Mouse (Mus musculus) bone marrow, adult 2 months (tissue): ENCODE results near the gene Aadac. TPM values are rescaled to one million over a fixed set of nuclear protein-coding genes. Genes with fewer than 3 reads are reported as not detected.

Experiments
- H3K27ac ChIP-seq: fragments of 200-500 bp; 2 replicates; pipeline ENCODE4 v1.5.1; 2012; ENCODE audit warnings: low read depth, mild to moderate bottlenecking, control low read depth, inconsistent platforms, low read length; ENCODE audit not compliant: control insufficient read depth, poor library complexity, insufficient read depth
- H3K4me1 ChIP-seq: fragments of 200-500 bp; 2 replicates; pipeline ENCODE4 v1.6.1; 2011; ENCODE audit warnings: low read length; ENCODE audit not compliant: control insufficient read depth, insufficient read depth
- H3K4me3 ChIP-seq: fragments of 200-500 bp; replicated peaks from 2 replicates; pipeline ENCODE3; 2011; ENCODE audit warnings: mild to moderate bottlenecking, low read depth, low read length, control low read depth; ENCODE audit not compliant: control insufficient read depth
- CTCF ChIP-seq: fragments of 200-500 bp; IDR thresholded peaks from 2 replicates; pipeline ENCODE4 v1.5.1; 2011; ENCODE audit warnings: low read length, control low read depth; ENCODE audit not compliant: control insufficient read depth, insufficient read depth
- POLR2A ChIP-seq: fragments of 200-500 bp; IDR thresholded peaks from 2 replicates; pipeline ENCODE4 v1.6.1; 2011; ENCODE audit warnings: low read depth, mild to moderate bottlenecking, control low read depth, low read length, borderline replicate concordance; ENCODE audit not compliant: control insufficient read depth
- WGBS: fragments of 180-500 bp; shearing (Covaris S2); methylation state at CpG from one replicate; pipeline ENCODE4 v1.1.7; 2018; 5-methylcytosine and 5-hydroxymethylcytosine counted together
- polyA plus RNA-seq: library from polyadenylated mRNA; stranded (reverse); fragments of >200 nt; gene quantifications from 2 replicates; pipeline ENCODE4 v1.2.4, GENCODE M21; 2011; ENCODE audit warnings: low replicate concordance; ENCODE audit not compliant: missing spikeins, insufficient read depth, insufficient read length

Aadac gene
- polyA plus RNA-seq, 1 experiment, result 4.5 TPM

DNA sequence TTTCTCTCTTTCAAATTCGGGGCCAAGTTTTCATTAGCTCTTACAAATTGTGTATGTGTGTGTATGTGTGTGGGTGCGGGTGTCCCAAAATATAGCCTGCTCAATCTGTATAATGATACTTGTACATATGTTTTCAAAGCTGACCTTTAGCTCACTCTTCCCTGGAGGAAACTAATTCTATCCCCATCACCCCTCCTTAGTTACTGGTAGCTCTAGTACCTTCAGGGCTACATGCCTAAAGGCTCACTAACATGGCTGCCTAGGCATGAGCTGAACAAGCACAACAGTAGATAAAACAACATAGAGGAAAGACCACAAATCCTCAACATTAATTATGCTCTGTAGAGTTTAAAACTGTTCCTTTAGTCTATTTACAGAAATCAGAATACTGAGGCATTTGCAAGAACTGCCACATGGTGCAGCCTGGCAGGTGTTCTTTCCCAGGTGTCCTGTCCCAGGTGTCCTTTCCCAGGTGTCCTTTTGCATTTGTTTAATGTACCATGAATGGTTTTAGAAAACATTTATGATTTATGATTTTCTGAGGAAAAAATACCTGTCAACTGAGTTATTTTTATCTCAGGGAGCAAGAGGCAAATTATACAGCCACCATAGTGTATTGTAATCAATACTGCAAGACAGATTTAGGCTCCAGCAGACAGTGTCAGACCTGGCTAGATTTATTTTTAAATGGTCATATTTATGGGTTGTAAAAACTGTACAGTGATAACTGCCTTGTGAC lies 31.7 kb downstream of the Aadac start:
- TF ChIP-seq CTCF (no peak), POLR2A (no peak)
- WGBS, result 86% methylated on average over 2 of the region's 2 CpGs

DNA sequence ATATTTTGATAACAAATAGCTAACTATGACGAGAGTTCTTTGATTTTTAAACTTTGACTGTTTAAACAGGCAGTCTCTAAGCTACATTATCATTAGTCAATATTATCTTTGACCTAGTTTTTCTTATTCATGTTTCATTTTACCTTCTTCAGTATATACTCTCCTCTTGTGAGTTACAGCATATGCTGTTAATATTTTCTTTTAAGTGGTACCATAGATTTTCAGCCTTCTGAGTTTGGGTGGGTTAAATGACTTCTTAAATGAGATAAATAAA lies 32.2 kb downstream of the Aadac start:
- no peak overlapping the region for H3K27ac ChIP-seq
- WGBS, result 60% methylated on average over 1 of the region's 1 CpGs
- TF ChIP-seq POLR2A, result no peak
- no peak for TF ChIP-seq CTCF
- H3K4me1 ChIP-seq, result no peaks in the 10 kb centered on the region
- no peak overlapping the region for H3K4me3 ChIP-seq

More for the DNA sequence above, 31.7 kb downstream of the Aadac start:
- H3K4me3 ChIP-seq, result no peak overlapping the region
- no peaks in the 10 kb centered on the region for H3K4me1 ChIP-seq
- no peak overlapping the region for H3K27ac ChIP-seq

DNA sequence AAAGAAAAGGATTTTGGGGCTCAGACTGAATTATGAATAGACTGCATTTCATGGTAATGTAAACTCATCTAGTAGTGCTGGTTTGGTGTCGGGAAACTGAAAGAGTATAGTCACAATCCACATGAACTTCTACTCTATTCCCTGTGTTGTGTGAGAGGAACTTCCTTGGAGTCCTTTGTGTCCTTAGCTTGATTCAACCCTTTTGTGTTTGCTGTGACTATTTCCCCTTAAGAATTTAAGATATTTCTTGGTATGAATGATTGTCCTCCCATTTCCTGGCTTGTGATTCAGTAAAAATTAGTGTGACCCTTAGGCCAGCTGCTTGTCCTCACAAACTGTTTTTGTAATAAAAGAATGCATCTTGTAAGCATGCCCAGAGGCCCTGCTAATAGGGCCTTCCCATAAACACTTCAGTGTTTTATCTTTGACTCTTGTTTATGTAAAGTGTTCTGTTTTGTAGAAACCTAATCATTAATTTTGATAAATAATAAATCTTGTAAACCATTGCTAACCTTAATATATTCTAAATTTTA lies 53.4 kb downstream of the Aadac start:
- Histone ChIP-seq H3K4me3 (no peak overlapping the region), H3K27ac (no peak overlapping the region), H3K4me1 (peaks cover 1% of the 10 kb centered on the region; the same call in 1 of the 2 replicates)
- TF ChIP-seq CTCF (no peak), POLR2A (no peak)
- 89% methylated on average over 1 of the region's 1 CpGs for WGBS

DNA sequence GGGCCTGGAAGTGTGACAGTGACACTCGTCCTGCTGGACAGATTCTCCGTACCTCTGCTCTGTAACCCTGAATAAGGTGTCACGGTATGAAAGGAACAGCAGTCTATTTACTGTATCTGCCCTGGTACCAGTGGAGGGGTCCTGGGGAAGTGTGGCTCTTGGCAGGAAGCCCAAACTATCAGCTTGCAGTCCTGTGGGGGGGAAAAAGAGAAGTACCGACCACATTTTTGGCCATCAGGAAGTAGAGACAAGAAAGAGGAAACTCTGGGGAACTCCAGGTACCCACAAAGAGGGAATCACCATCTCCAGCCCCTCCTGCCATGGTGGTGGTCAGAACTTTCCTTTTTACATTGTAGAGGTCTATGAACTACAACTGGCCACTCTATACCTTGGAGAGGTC lies 55.1 kb downstream of the Aadac start:
- TF ChIP-seq POLR2A, result no peak
- TF ChIP-seq CTCF, result no peak
- Histone ChIP-seq H3K27ac (no peak overlapping the region), H3K4me3 (no peak overlapping the region), H3K4me1 (peaks cover 1% of the 10 kb centered on the region; the same call in 1 of the 2 replicates)
- WGBS, result 6% methylated on average over 4 of the region's 4 CpGs

DNA sequence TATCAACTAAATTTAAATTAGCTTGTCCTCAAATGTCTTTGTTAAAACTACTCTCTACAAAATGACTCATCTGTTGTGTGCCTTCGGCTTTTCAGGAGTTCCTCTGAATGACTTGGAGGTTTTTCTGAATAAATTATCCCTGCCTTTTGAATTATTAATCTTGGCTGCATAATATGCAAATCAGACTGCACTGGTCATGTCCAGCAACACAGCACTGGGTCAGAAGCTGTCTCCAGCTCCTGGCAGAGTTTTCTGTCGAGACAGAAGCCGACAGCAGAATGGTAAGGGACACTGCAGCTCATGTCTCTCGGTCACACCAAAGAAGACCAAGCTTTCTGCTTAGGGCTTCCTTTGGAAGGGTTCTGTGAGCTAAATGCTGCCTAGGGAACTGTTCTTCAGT lies 56.1 kb downstream of the Aadac start, which contains the start of gene Sucnr1:
Gene Sucnr1 (plus strand): TSS at position 222 of the 400 bp plus-strand sequence.
- Histone ChIP-seq H3K4me3 (no peak within 1 kb of the TSS), H3K27ac (no peak within 1 kb of the TSS), H3K4me1 (peaks cover 1% of the 10 kb centered on the region; the same call in 1 of the 2 replicates)
- TF ChIP-seq CTCF (no peak), POLR2A (no peak)
- 64% methylated on average over 4 of the region's 4 CpGs for WGBS

DNA sequence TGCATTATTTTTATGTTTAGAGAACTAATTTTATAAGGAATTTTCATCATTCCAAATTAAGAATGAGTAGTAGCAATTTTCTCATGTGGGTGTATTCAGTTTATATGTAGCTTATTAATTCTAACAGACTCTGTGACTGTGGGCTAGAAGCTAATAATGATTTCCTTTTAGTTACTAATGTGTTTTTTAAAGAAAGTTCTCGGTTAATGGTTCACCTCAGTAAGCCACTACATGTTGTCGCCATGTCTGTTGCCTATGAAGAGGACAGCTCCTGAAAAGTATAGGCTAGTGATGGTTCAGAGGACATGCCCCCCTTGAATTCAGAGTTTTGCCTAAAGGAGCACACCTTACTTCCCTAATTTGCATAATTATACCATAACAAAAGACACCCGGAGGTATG lies 57.2 kb downstream of the Aadac start:
- Histone ChIP-seq H3K27ac (no peak overlapping the region), H3K4me1 (peaks cover 1% of the 10 kb centered on the region; the same call in 1 of the 2 replicates), H3K4me3 (no peak overlapping the region)
- 85% methylated on average over 3 of the region's 3 CpGs for WGBS
- no peak for TF ChIP-seq POLR2A
- no peak for TF ChIP-seq CTCF

DNA sequence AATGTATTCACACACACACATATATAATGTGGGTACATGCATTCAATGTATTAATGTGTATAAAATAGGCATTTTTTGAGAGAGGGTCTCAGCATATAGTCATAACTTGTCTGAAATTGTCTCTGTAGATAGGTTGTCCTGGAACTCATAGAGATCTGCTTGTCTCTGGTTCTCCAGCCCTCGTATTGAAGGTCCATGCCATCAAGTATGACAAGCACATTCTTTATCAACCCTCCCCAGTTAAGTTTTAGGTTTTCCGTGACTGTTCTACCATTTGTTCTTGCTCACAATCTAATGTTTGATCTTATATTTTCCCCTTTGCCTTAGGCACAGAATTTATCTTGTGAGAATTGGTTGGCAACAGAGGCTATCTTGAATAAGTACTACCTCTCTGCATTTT lies 60.2 kb downstream of the Aadac start:
- TF ChIP-seq CTCF, result no peak
- no peak for TF ChIP-seq POLR2A
- WGBS, result 81% methylated on average over 2 of the region's 2 CpGs
- Histone ChIP-seq H3K4me1 (no peaks in the 10 kb centered on the region), H3K4me3 (no peak overlapping the region), H3K27ac (no peak overlapping the region)

Other genes starting within 250 kb of the Aadac start
- not detected in 2 replicates for gene Gm8298, start 164.7 kb upstream of the Aadac start, polyA plus RNA-seq
- gene C130079G13Rik, start 100.5 kb upstream of the Aadac start, polyA plus RNA-seq, result not detected in 2 replicates
- gene Aadacl2, start 19.0 kb upstream of the Aadac start, polyA plus RNA-seq, result not detected in 2 replicates
- not detected in 2 replicates for gene Sucnr1, start 56.2 kb downstream of the Aadac start, polyA plus RNA-seq